Mouse (Mus musculus) midbrain, embryonic 11.5 days (tissue): Measurements from ENCODE around the gene Mst1r. TPM values are rescaled to one million over a fixed set of nuclear protein-coding genes. Genes with fewer than 3 reads are reported as not detected.

ENCODE experiments used
- ATAC-seq: fragments of 200-750 bp; cut with Nextera tagmentation; 2 replicates; pipeline ENCODE4 v1.8.0; 2017; ENCODE audit warnings: moderate TSS enrichment, moderate library complexity; ENCODE audit not compliant: low FRiP score
- DNase-seq: peaks from one replicate; pipeline ENCODE4 v3.0.0; 2015; ENCODE audit warnings: low spot score; ENCODE audit errors: missing footprints
- H3K27ac ChIP-seq: fragments of 300-500 bp; sonication (generic); 2 replicates; pipeline ENCODE4 v1.5.1; 2014; ENCODE audit warnings: low read depth, low read length
- H3K27me3 ChIP-seq: fragments of 300-500 bp; sonication (generic); 2 replicates; pipeline ENCODE4 v1.6.1; 2014; ENCODE audit warnings: mild to moderate bottlenecking, low read length, moderate library complexity, mixed read lengths; ENCODE audit not compliant: control insufficient read depth, insufficient read depth
- H3K36me3 ChIP-seq: fragments of 300-500 bp; sonication (generic); 2 replicates; pipeline ENCODE4 v1.6.1; 2014; ENCODE audit warnings: mild to moderate bottlenecking, low read length, moderate library complexity, mixed read lengths; ENCODE audit not compliant: control insufficient read depth, insufficient read depth
- H3K4me1 ChIP-seq: fragments of 300-500 bp; sonication (generic); 2 replicates; pipeline ENCODE4 v1.6.1; 2014; ENCODE audit warnings: low read length; ENCODE audit not compliant: control insufficient read depth, insufficient read depth
- H3K4me2 ChIP-seq: fragments of 300-500 bp; sonication (generic); 2 replicates; pipeline ENCODE4 v1.6.1; 2014; ENCODE audit warnings: mild to moderate bottlenecking, moderate library complexity
- H3K4me3 ChIP-seq: fragments of 300-500 bp; sonication (generic); 2 replicates; pipeline ENCODE4 v1.5.1; 2014; ENCODE audit warnings: low read depth, low read length
- H3K9ac ChIP-seq: fragments of 300-500 bp; sonication (generic); 2 replicates; pipeline ENCODE4 v1.6.1; 2014; ENCODE audit warnings: low read length
- H3K9me3 ChIP-seq: fragments of 300-500 bp; sonication (generic); 2 replicates; pipeline ENCODE4 v1.6.1; 2016; ENCODE audit warnings: low read length; ENCODE audit not compliant: control insufficient read depth
- WGBS: fragments of 180-500 bp; shearing (Covaris S2); extraction: QIAGEN DNeasy Blood & Tissue Kit; methylation state at CpG from one replicate; pipeline ENCODE4 v1.1.7; 2014; 5-methylcytosine and 5-hydroxymethylcytosine counted together
- polyA plus RNA-seq: library from polyadenylated mRNA; unstranded; fragments of >200 nt; fragmentation: Nextera tagmentation; extraction: Ambion mirVana; gene quantifications from 2 replicates; pipeline ENCODE4 v1.2.1, GENCODE M21; 2014

The Mst1r gene
- polyA plus RNA-seq, 1 experiment from 2014 or later, result 0.60 TPM

- ATAC-seq (no peak), DNase-seq (no peak)
- 80% methylated on average over 14 of the region's 14 CpGs for WGBS
- Histone ChIP-seq H3K4me1 (peaks cover 19% of the 10 kb centered on the region), H3K4me2 (no peak overlapping the region), H3K36me3 (no peaks in the 10 kb centered on the region), H3K27me3 (no peaks in the 10 kb centered on the region; the same call in 1 of the 2 replicates), H3K9me3 (no peaks in the 10 kb centered on the region), H3K4me3 (no peak overlapping the region), H3K27ac (no peak overlapping the region), H3K9ac (no peak overlapping the region)
These were observed 1.1 kb downstream of the Mst1r start for GRCm38 (mm10) chr9:107907801-107908120.

DNA sequence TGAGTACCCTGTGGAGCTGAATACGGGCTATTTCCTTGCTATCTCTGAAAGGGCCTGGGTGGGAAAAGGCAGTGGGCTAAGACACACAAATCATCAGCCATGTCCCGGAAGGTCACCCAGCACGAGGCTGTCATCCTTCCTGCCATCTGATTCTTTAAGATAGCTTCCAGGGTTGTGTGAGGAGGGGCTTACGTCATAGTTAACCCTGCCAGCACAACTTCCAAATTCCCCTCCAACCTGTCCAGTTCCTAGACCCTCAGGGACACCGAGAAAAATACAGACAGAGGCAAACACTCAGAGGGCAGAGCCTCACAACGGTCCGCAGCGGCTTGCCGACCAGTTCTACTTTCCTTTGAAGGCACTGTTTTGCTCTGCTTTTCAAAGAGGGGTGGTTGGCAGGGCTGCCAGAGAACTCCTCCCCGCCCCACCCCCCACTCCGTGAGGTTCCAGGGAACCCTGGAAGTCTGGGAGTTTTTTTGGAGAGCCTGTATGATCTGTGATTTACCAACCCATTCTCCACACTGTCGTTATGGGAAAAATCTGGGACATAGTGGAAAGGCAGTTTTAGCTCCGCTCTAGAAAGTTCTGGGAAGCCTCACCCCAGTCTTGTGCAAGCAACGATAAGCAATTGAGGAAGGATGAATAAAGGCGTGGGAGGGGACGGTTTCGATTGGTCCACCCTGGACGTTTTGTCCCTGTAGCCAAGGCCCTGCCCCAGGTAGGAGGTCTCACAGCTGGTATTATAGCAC lies 1.9 kb downstream of the Mst1r start:
- Histone ChIP-seq H3K27me3 (no peaks in the 10 kb centered on the region; the same call in 1 of the 2 replicates), H3K4me1 (peaks cover 19% of the 10 kb centered on the region), H3K4me2 (no peak overlapping the region; the same call in 1 of the 2 replicates), H3K9ac (0 out of 2 replicates have a peak overlapping the region, but pooled peaks have one; percentile 12), H3K4me3 (no peak overlapping the region), H3K27ac (no peak overlapping the region), H3K36me3 (no peaks in the 10 kb centered on the region), H3K9me3 (no peaks in the 10 kb centered on the region)
- 31% methylated on average over 18 of the region's 18 CpGs for WGBS
- ATAC-seq (no peak), DNase-seq (no peak)

DNA sequence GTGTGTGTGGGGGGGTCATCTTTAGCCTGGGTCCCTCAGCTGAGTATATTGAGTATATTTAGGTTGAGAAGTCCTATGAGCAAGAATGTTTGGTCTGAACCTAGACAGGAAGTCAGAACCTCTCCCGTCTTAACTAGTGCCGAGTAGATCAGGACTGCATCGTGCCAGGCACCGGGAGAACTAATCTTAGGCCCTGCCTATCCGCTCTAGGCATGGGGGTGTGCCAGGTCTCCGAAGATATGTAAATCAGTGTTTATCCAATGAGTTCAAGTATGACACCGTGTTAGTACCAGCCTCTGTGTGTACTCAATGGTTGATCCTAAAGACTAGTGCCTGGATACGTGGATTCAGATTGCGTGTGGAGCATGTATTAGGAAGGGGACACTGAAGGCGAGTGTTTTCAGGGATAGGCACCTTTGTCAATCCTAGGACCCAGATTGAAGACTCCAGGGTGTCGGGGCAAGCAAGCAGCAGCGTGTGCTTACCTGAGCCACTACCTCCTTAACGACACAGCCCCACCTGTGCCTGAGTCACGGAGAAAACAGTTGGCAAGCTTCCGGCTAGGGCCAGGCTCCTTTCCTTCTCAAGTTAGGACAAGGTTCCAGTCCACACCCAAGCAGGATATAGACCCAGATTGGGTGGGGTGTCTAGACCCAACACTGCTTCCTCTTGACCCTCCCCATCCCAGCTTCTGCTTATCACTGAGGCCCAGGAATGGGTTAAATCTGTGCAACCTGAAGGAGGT lies 3.5 kb downstream of the Mst1r start:
- DNase-seq (peak; percentile 10), ATAC-seq (no peak)
- H3K36me3 ChIP-seq, result no peaks in the 10 kb centered on the region

DNA sequence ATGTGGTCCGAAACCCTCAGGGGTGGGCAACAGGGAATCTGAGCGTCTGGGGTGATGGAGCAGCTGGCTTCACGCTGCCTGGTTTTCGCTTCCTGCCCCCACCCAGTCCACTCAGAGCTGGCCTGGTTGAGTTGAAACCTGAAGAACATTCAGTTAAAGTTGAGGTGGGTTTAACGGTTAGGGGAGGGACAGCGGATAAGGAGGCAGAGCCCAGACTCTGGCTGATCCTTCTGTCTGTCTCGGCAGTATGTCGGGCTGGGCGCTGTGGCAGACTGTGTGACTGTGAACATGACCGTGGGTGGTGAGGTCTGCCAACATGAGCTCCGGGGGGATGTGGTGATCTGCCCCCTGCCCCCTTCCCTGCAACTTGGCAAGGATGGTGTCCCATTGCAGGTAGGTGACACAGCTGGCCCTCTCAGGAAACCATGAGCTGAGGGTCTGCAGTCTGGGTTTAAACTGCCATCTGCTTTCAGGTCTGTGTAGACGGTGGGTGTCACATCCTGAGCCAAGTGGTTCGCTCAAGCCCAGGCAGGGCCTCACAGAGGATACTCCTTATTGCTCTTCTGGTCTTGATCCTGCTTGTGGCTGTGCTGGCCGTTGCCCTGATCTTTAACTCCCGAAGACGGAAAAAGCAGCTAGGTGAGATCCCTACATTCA lies 8.2 kb downstream of the Mst1r start:
- no peak overlapping the region for H3K27ac ChIP-seq
- no peaks in the 10 kb centered on the region for H3K9me3 ChIP-seq
- H3K4me2 ChIP-seq, result no peak overlapping the region
- no peak overlapping the region for H3K9ac ChIP-seq
- WGBS, result 83% methylated on average over 16 of the region's 16 CpGs
- H3K4me3 ChIP-seq, result no peak overlapping the region
- H3K36me3 ChIP-seq, result no peaks in the 10 kb centered on the region
- ATAC-seq (no peak), DNase-seq (no peak)
- H3K4me1 ChIP-seq, result peaks cover 11% of the 10 kb centered on the region
- H3K27me3 ChIP-seq, result no peaks in the 10 kb centered on the region

More for the DNA sequence above, 3.5 kb downstream of the Mst1r start:
- no peak overlapping the region for H3K27ac ChIP-seq
- H3K27me3 ChIP-seq, result no peaks in the 10 kb centered on the region; the same call in 1 of the 2 replicates
- no peak overlapping the region for H3K4me3 ChIP-seq
- H3K4me2 ChIP-seq, result no peak overlapping the region
- H3K4me1 ChIP-seq, result peaks cover 19% of the 10 kb centered on the region
- WGBS, result 91% methylated on average over 15 of the region's 15 CpGs
- H3K9me3 ChIP-seq, result no peaks in the 10 kb centered on the region
- no peak overlapping the region for H3K9ac ChIP-seq

GRCm38 (mm10) chr9:107917895-107918608 lies 11.4 kb downstream of the Mst1r start:
- Histone ChIP-seq H3K27me3 (no peaks in the 10 kb centered on the region), H3K9ac (no peak overlapping the region), H3K4me2 (no peak overlapping the region), H3K27ac (no peak overlapping the region), H3K9me3 (no peaks in the 10 kb centered on the region), H3K4me1 (peaks cover 11% of the 10 kb centered on the region), H3K4me3 (no peak overlapping the region), H3K36me3 (no peaks in the 10 kb centered on the region)
- DNase-seq (no peak), ATAC-seq (peak; percentile 40; the same call in 1 of the 2 replicates)
- 34% methylated on average over 13 of the region's 13 CpGs for WGBS

DNA sequence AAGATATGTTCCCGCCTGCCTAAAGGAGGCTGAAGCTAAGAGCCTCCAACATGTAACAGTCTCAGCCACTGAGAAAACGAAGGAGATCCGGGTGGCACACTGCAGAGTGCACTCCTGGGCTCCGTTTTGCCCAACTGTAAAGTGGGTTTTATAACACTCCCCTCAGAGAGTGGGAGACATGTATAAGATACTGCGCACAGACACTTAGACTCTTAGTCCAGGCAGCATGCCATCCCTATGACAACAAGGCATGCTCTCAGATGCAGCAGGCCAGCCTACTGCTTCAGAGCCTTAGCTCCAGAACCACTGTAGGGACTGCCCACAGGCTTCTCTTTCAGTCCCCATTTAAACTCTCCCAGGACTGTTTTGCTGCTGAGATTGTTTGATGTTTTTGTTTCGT lies 12.2 kb downstream of the Mst1r start:
- ATAC-seq (no peak), DNase-seq (no peak)
- WGBS, result 84% methylated on average over 6 of the region's 6 CpGs
- peaks cover 11% of the 10 kb centered on the region for H3K4me1 ChIP-seq
- no peak overlapping the region for H3K4me3 ChIP-seq
- H3K4me2 ChIP-seq, result no peak overlapping the region
- H3K9ac ChIP-seq, result no peak overlapping the region
- no peak overlapping the region for H3K27ac ChIP-seq
- H3K27me3 ChIP-seq, result no peaks in the 10 kb centered on the region
- H3K9me3 ChIP-seq, result no peaks in the 10 kb centered on the region
- no peaks in the 10 kb centered on the region for H3K36me3 ChIP-seq

GRCm38 (mm10) chr9:107919441-107919840 lies 12.8 kb downstream of the Mst1r start:
- Histone ChIP-seq H3K4me1 (peaks cover 16% of the 10 kb centered on the region), H3K36me3 (no peaks in the 10 kb centered on the region), H3K27ac (no peak overlapping the region), H3K9ac (no peak overlapping the region), H3K4me3 (no peak overlapping the region), H3K27me3 (no peaks in the 10 kb centered on the region), H3K9me3 (no peaks in the 10 kb centered on the region), H3K4me2 (no peak overlapping the region)
- 84% methylated on average over 5 of the region's 5 CpGs for WGBS
- DNase-seq (no peak), ATAC-seq (no peak)

GRCm38 (mm10) chr9:107923021-107923420 lies 16.3 kb downstream of the Mst1r start:
- Histone ChIP-seq H3K4me1 (peaks cover 23% of the 10 kb centered on the region), H3K9ac (no peak overlapping the region), H3K27me3 (no peaks in the 10 kb centered on the region), H3K4me3 (no peak overlapping the region), H3K4me2 (no peak overlapping the region), H3K36me3 (no peaks in the 10 kb centered on the region), H3K27ac (no peak overlapping the region), H3K9me3 (no peaks in the 10 kb centered on the region)
- ATAC-seq (no peak), DNase-seq (peak; percentile 90)
- 41% methylated on average over 7 of the region's 7 CpGs for WGBS
